Mouse (Mus musculus): ENCODE measurements around the gene Ppm1n.

Gene Ppm1n

GRCm38 (mm10) chr7:19243858-19244257 is 36.0 kb downstream of the Ppm1n start:
- DNase-seq, result no peak

GRCm38 (mm10) chr7:19242005-19242404 is 37.9 kb downstream of the Ppm1n start:
- DNase-seq, result no peak

GRCm38 (mm10) chr7:19240905-19241463 is 38.9 kb downstream of the Ppm1n start:
- no peak for DNase-seq

GRCm38 (mm10) chr7:19239986-19240385 is 39.9 kb downstream of the Ppm1n start:
- no peak for DNase-seq

- peak; percentile 95 for DNase-seq
Measured at GRCm38 (mm10) chr7:19239423-19239822, 40.4 kb downstream of the Ppm1n start.

GRCm38 (mm10) chr7:19238344-19238743 is 41.5 kb downstream of the Ppm1n start:
- no peak for DNase-seq

GRCm38 (mm10) chr7:19236411-19236810 is 43.5 kb downstream of the Ppm1n start:
- no peak for DNase-seq

- no peak for DNase-seq
Measured at GRCm38 (mm10) chr7:19235092-19235671, 44.7 kb downstream of the Ppm1n start.

GRCm38 (mm10) chr7:19234652-19235051 is 45.2 kb downstream of the Ppm1n start:
- DNase-seq, result no peak

- no peak for DNase-seq
Measured at GRCm38 (mm10) chr7:19231849-19232248, 48.0 kb downstream of the Ppm1n start.

GRCm38 (mm10) chr7:19230899-19231298 is 49.0 kb downstream of the Ppm1n start:
- no peak for DNase-seq

GRCm38 (mm10) chr7:19230041-19230580 is 49.8 kb downstream of the Ppm1n start:
- no peak for DNase-seq

- DNase-seq, result no peak
Measured at GRCm38 (mm10) chr7:19229404-19229803, 50.5 kb downstream of the Ppm1n start.

GRCm38 (mm10) chr7:19228793-19229148 is 51.1 kb downstream of the Ppm1n start:
- DNase-seq, result no peak

- DNase-seq, result peak; percentile 97
Measured at GRCm38 (mm10) chr7:19227883-19228792, 51.7 kb downstream of the Ppm1n start, which contains the start of gene Opa3. TSS of gene Opa3 (plus strand) at chr7:19228334.

- peak; percentile 49 for DNase-seq
Measured at GRCm38 (mm10) chr7:19226817-19227797, 52.8 kb downstream of the Ppm1n start.
